Mouse (Mus musculus): ENCODE results near the gene Gabbr2. TPM values are rescaled to one million over a fixed set of nuclear protein-coding genes. Genes with fewer than 3 reads are reported as not detected.

The Gabbr2 gene
- total and polyA plus RNA-seq, 3 experiments: not detected

GRCm38 (mm10) chr4:46649161-46649560 lies 342.5 kb downstream of the Gabbr2 start:
- H3K4me1 ChIP-seq (ENCODE audit: control insufficient read depth in 1 of 2, insufficient read depth in 2 of 2): peaks cover 0 to 17% of the 10 kb centered on the region in 2 experiments; a peak in 2 of 4 replicates
- H3K4me3 ChIP-seq (replicated peaks in 1 of 3; ENCODE audit: low read depth in 2 of 3, low read length in 2 of 3, poor library complexity in 1 of 3): no peak overlapping the region
- in situ Hi-C loops (cut with MboI; ENCODE audit: low pct_ligation_motif_present, low pct_unique_long_range_greater_than_20kb, low sequenced_read_pairs): no loop called here

GRCm38 (mm10) chr4:46643676-46644112 lies 348.0 kb downstream of the Gabbr2 start:
- no peak for DNase-seq (ENCODE audit: extremely low read depth)
- H3K79me2 ChIP-seq (replicated peaks; ENCODE audit: control insufficient read depth, extremely low read depth, insufficient read depth, poor library complexity, severe bottlenecking): no peaks in the 10 kb centered on the region
- no peak overlapping the region for H3K4me3 ChIP-seq (replicated peaks in 1 of 3; ENCODE audit: low read depth in 2 of 3, low read length in 2 of 3, poor library complexity in 1 of 3)
- peaks cover 0 to 5% of the 10 kb centered on the region in 2 experiments; a peak in 2 of 4 replicates for H3K4me1 ChIP-seq (ENCODE audit: control insufficient read depth in 1 of 2, insufficient read depth in 2 of 2)
- H3K4me2 ChIP-seq (ENCODE audit: insufficient read depth, low read depth, poor library complexity, severe bottlenecking): no peak overlapping the region
- H3K27me3 ChIP-seq (replicated peaks): no peaks in the 10 kb centered on the region
- dilution Hi-C loops (cut with MboI; ENCODE audit: extremely low pct_ligation_motif_present, extremely low pct_unique_long_range_greater_than_20kb, low sequenced_read_pairs): no loop called here
- in situ Hi-C loops (cut with MboI; ENCODE audit: low pct_ligation_motif_present, low pct_unique_long_range_greater_than_20kb, low sequenced_read_pairs): no loop called here
- no peak overlapping the region for H3K27ac ChIP-seq (ENCODE audit: insufficient read depth, low read depth)
- H3K9ac ChIP-seq (ENCODE audit: insufficient read depth, low read depth): no peak overlapping the region
- TF ChIP-seq EP300 (IDR thresholded peaks at IDR 0.05; ENCODE audit: low read length) (no peak), ZMIZ1 (IDR thresholded peaks at IDR 0.05; ENCODE audit: low read depth, low read length) (no peak), MEF2A (IDR thresholded peaks at IDR 0.05; ENCODE audit: borderline replicate concordance, low read depth, low read length) (no peak), USF1 (IDR thresholded peaks at IDR 0.05; ENCODE audit: low read depth, low read length) (no peak), SIN3A (IDR thresholded peaks at IDR 0.05; ENCODE audit: low read length) (no peak), KAT2A (IDR thresholded peaks at IDR 0.05; ENCODE audit: insufficient replicate concordance, low read length) (no peak), USF2 (conservative IDR thresholded peaks at IDR 0.05; ENCODE audit: low read depth, low read length) (no peak), ZC3H11A (IDR thresholded peaks at IDR 0.05; ENCODE audit: low read depth, low read length) (no peak), TBP (conservative IDR thresholded peaks at IDR 0.05; ENCODE audit: low read depth, low read length) (no peak), ELF1 (IDR thresholded peaks at IDR 0.05; ENCODE audit: low read depth, low read length) (no peak), MXI1 (IDR thresholded peaks at IDR 0.05; ENCODE audit: low read depth, low read length) (no peak), NELFE (IDR thresholded peaks at IDR 0.05; ENCODE audit: low read depth, low read length) (no peak), ETS1 (conservative IDR thresholded peaks at IDR 0.05; ENCODE audit: low read depth, low read length) (no peak), IRF4 (IDR thresholded peaks at IDR 0.05; ENCODE audit: low read depth, low read length) (no peak), MAX (IDR thresholded peaks at IDR 0.05; ENCODE audit: low read length) (no peak), JUND (conservative IDR thresholded peaks at IDR 0.05; ENCODE audit: low read depth, low read length) (no peak), UBTF (IDR thresholded peaks at IDR 0.05; ENCODE audit: low read depth, low read length) (no peak), CTCF (conservative IDR thresholded peaks at IDR 0.05 in 1 of 2, IDR thresholded peaks at IDR 0.05 in 1 of 2; ENCODE audit: low read depth in 2 of 2, low read length in 2 of 2) (no peak)
- H3K36me3 ChIP-seq (replicated peaks in 1 of 2; ENCODE audit: control insufficient read depth in 1 of 2, insufficient read depth in 1 of 2, low read length in 1 of 2): no peaks in the 10 kb centered on the region
- no peaks in the 10 kb centered on the region for H3K9me3 ChIP-seq (replicated peaks; ENCODE audit: low read length)

More at GRCm38 (mm10) chr4:46649161-46649560, 342.5 kb downstream of the Gabbr2 start:
- Histone ChIP-seq H3K27me3 (replicated peaks) (peaks cover 27% of the 10 kb centered on the region), H3K79me2 (replicated peaks; ENCODE audit: control insufficient read depth, extremely low read depth, insufficient read depth, poor library complexity, severe bottlenecking) (no peaks in the 10 kb centered on the region), H3K27ac (ENCODE audit: insufficient read depth, low read depth) (no peak overlapping the region), H3K9me3 (replicated peaks; ENCODE audit: low read length) (no peaks in the 10 kb centered on the region), H3K36me3 (replicated peaks in 1 of 2; ENCODE audit: control insufficient read depth in 1 of 2, insufficient read depth in 1 of 2, low read length in 1 of 2) (no peaks in the 10 kb centered on the region), H3K4me2 (ENCODE audit: insufficient read depth, low read depth, poor library complexity, severe bottlenecking) (peak overlapping the region; percentile 76; the same call in 1 of the 2 replicates), H3K9ac (ENCODE audit: insufficient read depth, low read depth) (no peak overlapping the region)
- dilution Hi-C loops (cut with MboI; ENCODE audit: extremely low pct_ligation_motif_present, extremely low pct_unique_long_range_greater_than_20kb, low sequenced_read_pairs): no loop called here
- TF ChIP-seq MEF2A (IDR thresholded peaks at IDR 0.05; ENCODE audit: borderline replicate concordance, low read depth, low read length) (no peak), NRF1 (IDR thresholded peaks at IDR 0.05; ENCODE audit: low read depth, low read length) (no peak), KAT2A (IDR thresholded peaks at IDR 0.05; ENCODE audit: insufficient replicate concordance, low read length) (no peak)
- no peak for DNase-seq (ENCODE audit: extremely low read depth)
